In the genomic region with DNA sequence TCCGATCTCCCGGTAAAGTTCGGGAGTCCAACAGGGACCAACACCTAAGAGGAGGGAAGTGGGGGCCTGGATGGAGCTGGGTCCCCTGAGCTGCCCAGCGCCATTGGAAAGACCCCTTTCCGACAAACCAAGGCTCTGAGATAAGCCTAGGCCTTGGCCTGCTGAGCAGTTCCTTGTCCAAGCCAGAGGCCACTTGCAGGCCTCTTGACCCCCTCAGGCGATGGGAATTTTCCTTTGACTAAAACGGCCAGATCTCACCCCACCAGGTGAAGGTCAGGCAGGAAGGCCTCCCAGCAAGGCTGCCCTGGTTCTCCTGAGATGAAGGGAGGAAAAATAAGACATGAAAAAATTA, we compare ENCODE assay signal across 8 mouse cellular contexts. TPM values are rescaled to one million over a fixed set of nuclear protein-coding genes. Genes with fewer than 3 reads are reported as not detected.
DNase-seq lines count a peak whose midpoint lies in the region; ATAC-seq lines count a peak whose summit lies in the region.

No protein-coding gene starts in this region.

- peaks cover 23% of the 10 kb centered on the region for H3K4me1 ChIP-seq in intestine, embryonic 14.5 days (replicated peaks; ENCODE audit: control insufficient read depth, insufficient read depth, low read length)
- peaks cover 26% of the 10 kb centered on the region for H3K4me1 ChIP-seq in midbrain, embryonic 16.5 days (ENCODE audit: control insufficient read depth, insufficient read depth, low read length)

- no peaks in the 10 kb centered on the region for H3K9me3 ChIP-seq in intestine, embryonic 14.5 days (ENCODE audit: control insufficient read depth, low read length)
- H3K9me3 ChIP-seq in midbrain, embryonic 16.5 days (replicated peaks; ENCODE audit: control insufficient read depth, low read length, poor library complexity, severe bottlenecking): no peaks in the 10 kb centered on the region

- peak overlapping the region; percentile 92 for H3K9ac ChIP-seq in intestine, embryonic 14.5 days (ENCODE audit: low read length)
- H3K9ac ChIP-seq in midbrain, embryonic 16.5 days (ENCODE audit: low read depth, low read length): peak overlapping the region; percentile 99

- 2% methylated on average over 7 of the region's 7 CpGs for WGBS in intestine, embryonic 14.5 days
- 2% methylated on average over 7 of the region's 7 CpGs for WGBS in midbrain, embryonic 16.5 days

- H3K4me2 ChIP-seq in intestine, embryonic 14.5 days (ENCODE audit: low read length): peak overlapping the region; percentile 78
- peak overlapping the region; percentile 97 for H3K4me2 ChIP-seq in midbrain, embryonic 16.5 days (ENCODE audit: low read length)

- H3K36me3 ChIP-seq in intestine, embryonic 14.5 days (ENCODE audit: control insufficient read depth, insufficient read depth, low read length): no peaks in the 10 kb centered on the region
- H3K36me3 ChIP-seq in midbrain, embryonic 16.5 days (ENCODE audit: control insufficient read depth, insufficient read depth, low read length): no peaks in the 10 kb centered on the region

- 0 out of 2 replicates have a peak, but pooled peaks have one; percentile 4 for ATAC-seq in intestine, embryonic 14.5 days (replicated peaks; ENCODE audit: low FRiP score, low TSS enrichment, low read depth)
- ATAC-seq in midbrain, embryonic 16.5 days: no peak

- peak; percentile 55 for DNase-seq in kidney, adult 11 months
- no peak for DNase-seq in kidney, postnatal 10 days
- DNase-seq in embryo, embryonic 10 days (ENCODE audit: low spot score): peak; percentile 51
- no peak for DNase-seq in intestine, embryonic 14.5 days (ENCODE audit: low spot score)
- no peak for DNase-seq in adrenal gland, adult 18-20 months (ENCODE audit: low spot score in 2 of 2)
- no peak for DNase-seq in frontal cortex, postnatal 25 days (ENCODE audit: low spot score in 2 of 2)
- DNase-seq in right cerebral cortex, adult 18-20 months: no peak

- H3K4me3 ChIP-seq in intestine, embryonic 14.5 days (ENCODE audit: low read depth, low read length): peak overlapping the region; percentile 64
- peak overlapping the region; percentile 83 for H3K4me3 ChIP-seq in midbrain, embryonic 16.5 days (ENCODE audit: low read depth, low read length)

- H3K27ac ChIP-seq in intestine, embryonic 14.5 days (ENCODE audit: low read depth): peak overlapping the region; percentile 93
- peak overlapping the region; percentile 93 for H3K27ac ChIP-seq in midbrain, embryonic 16.5 days (ENCODE audit: low read length)

- H3K27me3 ChIP-seq in intestine, embryonic 14.5 days (replicated peaks; ENCODE audit: control insufficient read depth, insufficient read depth, low read length): no peaks in the 10 kb centered on the region
- no peaks in the 10 kb centered on the region for H3K27me3 ChIP-seq in midbrain, embryonic 16.5 days (ENCODE audit: control insufficient read depth, insufficient read depth, low read depth, low read length)

RNA-seq across cellular contexts. Expression of a gene that starts 1.0 kb away (rescaled TPM):
- 0.93 and 1.2 TPM in 2 replicates for polyA plus RNA-seq in intestine, embryonic 14.5 days (2014; fragmentation: Nextera tagmentation; extraction: Ambion mirVana)
- polyA plus RNA-seq in midbrain, embryonic 16.5 days (2015; fragmentation: Nextera tagmentation; extraction: Ambion mirVana): 5.5 and 5.6 TPM in 2 replicates
- 1 to 10 TPM; 5.4 to 6.8 TPM for total RNA-seq in adrenal gland, adult 18-20 months (2021)

Comparison
In these comparisons a context has a peak if more than half of its experiments do, and no peak if none do; other contexts are left out.
1. DNase-seq: peak in kidney, adult 11 months (single experiment) and embryo, embryonic 10 days (single experiment); none in kidney, postnatal 10 days (single experiment), intestine, embryonic 14.5 days (single experiment), adrenal gland, adult 18-20 months (0 of 2), frontal cortex, postnatal 25 days (0 of 2) and right cerebral cortex, adult 18-20 months (single experiment).